Mouse (Mus musculus) heart, embryonic 13.5 days (tissue): ENCODE results near the gene Epb41l3. TPM values are rescaled to one million over a fixed set of nuclear protein-coding genes. Genes with fewer than 3 reads are reported as not detected.

ENCODE experiments used
- ATAC-seq: fragments of 200-750 bp; cut with Nextera tagmentation; 2 replicates; pipeline ENCODE4 v1.8.0; 2017; ENCODE audit warnings: moderate TSS enrichment; ENCODE audit not compliant: insufficient number of reproducible peaks, low FRiP score, low TSS enrichment; ENCODE audit errors: extremely low read depth
- H3K27ac ChIP-seq: fragments of 300-500 bp; sonication (generic); replicated peaks from 2 replicates; pipeline ENCODE4 v1.5.1; 2015; ENCODE audit warnings: moderate library complexity, mild to moderate bottlenecking, inconsistent platforms
- H3K27me3 ChIP-seq: fragments of 300-500 bp; sonication (generic); replicated peaks from 2 replicates; pipeline ENCODE4 v1.6.1; 2015; ENCODE audit warnings: mild to moderate bottlenecking, inconsistent platforms
- H3K36me3 ChIP-seq: fragments of 300-500 bp; sonication (generic); 2 replicates; pipeline ENCODE4 v1.6.1; 2015; ENCODE audit warnings: mild to moderate bottlenecking, inconsistent platforms
- H3K4me1 ChIP-seq: fragments of 300-500 bp; sonication (generic); 2 replicates; pipeline ENCODE4 v1.6.1; 2015; ENCODE audit warnings: inconsistent platforms
- H3K4me2 ChIP-seq: fragments of 300-500 bp; sonication (generic); 2 replicates; pipeline ENCODE4 v1.6.1; 2015; ENCODE audit warnings: inconsistent platforms, mild to moderate bottlenecking, moderate library complexity
- H3K4me3 ChIP-seq: fragments of 300-500 bp; sonication (generic); 2 replicates; pipeline ENCODE4 v1.5.1; 2015; ENCODE audit warnings: moderate library complexity, mild to moderate bottlenecking, inconsistent platforms
- H3K9ac ChIP-seq: fragments of 300-500 bp; sonication (generic); 2 replicates; pipeline ENCODE4 v1.6.1; 2015; ENCODE audit warnings: inconsistent platforms, mild to moderate bottlenecking, moderate library complexity
- H3K9me3 ChIP-seq: fragments of 300-500 bp; sonication (generic); 2 replicates; pipeline ENCODE4 v1.6.1; 2016; ENCODE audit warnings: inconsistent platforms
- WGBS: fragments of 180-500 bp; shearing (Covaris S2); methylation state at CpG from one replicate; pipeline ENCODE4 v1.1.7; 2015; ENCODE audit warnings: mixed read lengths; 5-methylcytosine and 5-hydroxymethylcytosine counted together
- polyA plus RNA-seq: library from polyadenylated mRNA; unstranded; fragments of >200 nt; fragmentation: Nextera tagmentation; extraction: Ambion mirVana; gene quantifications from 2 replicates; pipeline ENCODE4 v1.2.1, GENCODE M21; 2015

Epb41l3 gene
- polyA plus RNA-seq, 1 experiment from 2014 or later, result 98.4 TPM

DNA sequence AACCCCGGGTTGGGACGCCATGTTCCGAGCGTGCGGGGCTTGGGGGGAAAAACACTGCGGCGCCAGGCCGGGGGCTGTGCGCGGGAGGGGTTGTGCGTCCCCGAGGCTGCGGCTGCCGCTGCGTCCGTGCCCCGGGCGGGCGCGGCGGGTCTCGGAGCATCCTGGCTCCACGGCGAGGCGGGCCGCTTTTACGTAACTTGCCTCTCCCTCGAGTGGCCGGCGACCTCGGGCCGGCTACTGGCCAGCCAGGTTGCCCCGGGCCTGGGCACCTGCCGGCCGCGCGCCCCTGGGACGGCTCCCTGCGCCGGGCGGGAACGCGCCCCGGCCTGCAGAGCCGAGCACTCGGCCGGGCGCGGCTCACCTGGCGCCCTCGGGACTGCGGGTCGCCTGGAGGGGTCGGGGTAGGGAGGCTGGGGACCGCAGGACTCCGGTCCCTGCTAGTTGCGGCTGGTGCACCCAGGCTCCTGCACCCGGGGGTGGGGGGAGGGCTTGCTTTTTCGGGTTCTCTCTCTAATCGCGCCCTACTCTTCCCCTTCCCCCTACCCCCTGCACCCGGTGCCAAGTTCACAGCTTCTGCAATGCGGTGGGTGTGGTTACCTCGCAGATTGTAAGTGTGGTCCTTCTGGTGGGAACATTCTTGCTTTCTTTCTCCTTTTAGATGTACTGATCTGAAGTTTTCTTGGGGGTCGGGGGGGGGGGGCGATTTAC lies 81.8 kb downstream of the Epb41l3 start:
- peak; percentile 28; the same call in 1 of the 2 replicates for ATAC-seq
- Histone ChIP-seq H3K4me2 (peak overlapping the region; percentile 73), H3K27me3 (no peaks in the 10 kb centered on the region), H3K9me3 (no peaks in the 10 kb centered on the region), H3K4me1 (peaks cover 49% of the 10 kb centered on the region), H3K4me3 (peak overlapping the region; percentile 95), H3K27ac (peak overlapping the region; percentile 91), H3K36me3 (no peaks in the 10 kb centered on the region), H3K9ac (peak overlapping the region; percentile 98)
- under 1% methylated on average over 63 of the region's 66 CpGs for WGBS

DNA sequence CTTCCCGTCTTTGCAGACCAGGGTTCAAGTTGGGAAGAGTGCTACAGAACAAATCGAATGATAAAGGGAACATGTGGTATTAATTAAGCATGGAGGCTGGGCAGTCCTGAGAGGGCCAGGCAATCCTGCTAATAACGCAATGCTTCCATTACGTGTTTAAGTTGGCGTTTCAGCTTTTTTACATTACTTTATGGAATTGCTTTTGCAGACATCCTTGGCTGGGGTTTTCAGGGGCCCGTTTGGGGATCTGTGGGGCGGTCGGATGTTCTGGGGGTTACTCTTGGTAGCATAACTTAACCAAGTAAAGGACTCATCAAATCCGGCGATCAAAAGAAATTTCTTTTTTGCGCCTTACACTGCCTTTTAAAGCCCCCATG lies 82.3 kb downstream of the Epb41l3 start:
- peak overlapping the region; percentile 91 for H3K27ac ChIP-seq
- ATAC-seq, result no peak

DNA sequence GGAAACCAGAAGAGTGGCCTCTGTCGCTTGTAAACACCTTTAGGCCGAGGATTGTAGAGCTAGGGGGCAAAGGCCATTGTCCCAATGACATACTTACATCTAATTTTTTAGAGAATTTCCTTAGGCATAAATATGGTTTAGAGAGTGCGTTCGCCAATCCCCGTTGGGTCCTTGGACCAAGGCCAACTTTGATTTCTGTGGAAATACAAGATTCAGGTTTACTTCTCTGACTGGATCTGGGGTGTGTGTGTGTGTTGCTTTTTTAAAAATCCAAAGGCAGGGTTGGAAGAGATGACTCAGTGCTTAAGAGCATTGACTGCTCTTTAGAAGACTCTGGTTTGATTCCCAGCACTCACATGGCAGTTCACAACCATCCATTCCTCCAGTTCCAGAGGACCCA lies 83.2 kb downstream of the Epb41l3 start:
- Histone ChIP-seq H3K36me3 (no peaks in the 10 kb centered on the region; the same call in 1 of the 2 replicates), H3K4me2 (peak overlapping the region; percentile 73), H3K9ac (no peak overlapping the region; the same call in 1 of the 2 replicates), H3K4me3 (peak overlapping the region; percentile 95), H3K27me3 (no peaks in the 10 kb centered on the region), H3K4me1 (peaks cover 41% of the 10 kb centered on the region), H3K27ac (peak overlapping the region; percentile 91; the same call in 1 of the 2 replicates), H3K9me3 (no peaks in the 10 kb centered on the region)
- 76% methylated on average over 5 of the region's 5 CpGs for WGBS
- ATAC-seq, result no peak

More for the DNA sequence above, 82.3 kb downstream of the Epb41l3 start:
- 6% methylated on average over 11 of the region's 11 CpGs for WGBS
- Histone ChIP-seq H3K4me1 (peaks cover 46% of the 10 kb centered on the region), H3K4me2 (peak overlapping the region; percentile 73), H3K36me3 (no peaks in the 10 kb centered on the region), H3K9me3 (no peaks in the 10 kb centered on the region), H3K27me3 (no peaks in the 10 kb centered on the region), H3K4me3 (peak overlapping the region; percentile 95), H3K9ac (peak overlapping the region; percentile 98)

DNA sequence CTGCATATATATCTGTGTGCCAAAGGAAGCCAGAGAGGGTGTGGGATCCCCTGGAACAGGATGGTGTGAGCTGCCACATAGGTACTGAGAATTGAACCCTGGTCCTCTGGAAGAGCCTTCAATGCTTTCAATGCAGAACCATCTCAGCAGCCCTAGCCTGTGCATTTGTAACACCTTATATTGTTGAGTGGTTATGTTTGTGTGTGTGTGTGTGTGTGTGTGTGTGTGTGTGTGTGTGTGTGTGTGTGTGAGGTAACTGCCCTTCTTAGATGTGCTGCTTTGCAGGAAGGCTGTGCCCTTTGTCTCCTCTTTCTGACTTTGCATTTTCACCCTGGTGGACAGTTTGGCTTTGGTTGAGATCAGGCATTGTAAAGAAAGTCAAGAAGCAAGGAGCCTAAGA lies 87.2 kb downstream of the Epb41l3 start:
- no peak overlapping the region for H3K4me2 ChIP-seq
- no peak for ATAC-seq
- no peak overlapping the region for H3K27ac ChIP-seq
- no peak overlapping the region for H3K9ac ChIP-seq
- no peaks in the 10 kb centered on the region; the same call in 1 of the 2 replicates for H3K36me3 ChIP-seq
- H3K27me3 ChIP-seq, result no peaks in the 10 kb centered on the region
- H3K4me3 ChIP-seq, result no peak overlapping the region
- peaks cover 65% of the 10 kb centered on the region for H3K4me1 ChIP-seq
- H3K9me3 ChIP-seq, result no peaks in the 10 kb centered on the region

DNA sequence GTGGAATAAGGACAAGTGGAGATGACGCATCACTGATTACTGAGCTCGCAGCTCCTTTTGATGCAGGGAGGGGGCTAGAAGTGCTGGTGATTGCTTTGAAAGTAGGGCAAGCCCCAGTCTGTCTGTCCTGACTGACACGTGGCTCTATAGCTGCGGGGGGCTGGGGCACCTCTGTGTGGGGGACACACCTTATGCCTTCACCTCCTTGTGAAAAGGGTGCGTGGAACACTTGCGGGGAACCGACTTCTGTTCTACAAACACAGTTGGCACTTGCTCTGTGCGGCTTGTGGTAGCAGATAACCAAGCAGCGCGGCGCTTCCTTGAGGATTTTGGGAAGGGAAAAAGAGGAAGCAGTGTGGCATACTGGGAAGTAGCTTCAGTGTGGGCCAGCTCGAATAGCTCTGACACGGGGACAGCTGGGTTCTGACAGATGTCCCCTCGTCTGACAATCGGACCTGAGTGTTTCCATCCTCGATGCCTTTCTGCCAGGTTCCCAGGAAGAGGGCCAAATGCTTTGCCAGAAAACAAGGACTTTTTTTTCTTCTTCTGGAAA lies 101.5 kb downstream of the Epb41l3 start:
- H3K4me1 ChIP-seq, result peaks cover 56% of the 10 kb centered on the region
- H3K27ac ChIP-seq, result 0 out of 2 replicates have a peak overlapping the region, but pooled peaks have one; percentile 0
- peak overlapping the region; percentile 58 for H3K4me2 ChIP-seq
- H3K4me3 ChIP-seq, result peak overlapping the region; percentile 24
- WGBS, result 35% methylated on average over 16 of the region's 16 CpGs
- no peak for ATAC-seq
- no peaks in the 10 kb centered on the region for H3K27me3 ChIP-seq
- peak overlapping the region; percentile 61 for H3K9ac ChIP-seq
- H3K9me3 ChIP-seq, result no peaks in the 10 kb centered on the region
- H3K36me3 ChIP-seq, result no peaks in the 10 kb centered on the region

DNA sequence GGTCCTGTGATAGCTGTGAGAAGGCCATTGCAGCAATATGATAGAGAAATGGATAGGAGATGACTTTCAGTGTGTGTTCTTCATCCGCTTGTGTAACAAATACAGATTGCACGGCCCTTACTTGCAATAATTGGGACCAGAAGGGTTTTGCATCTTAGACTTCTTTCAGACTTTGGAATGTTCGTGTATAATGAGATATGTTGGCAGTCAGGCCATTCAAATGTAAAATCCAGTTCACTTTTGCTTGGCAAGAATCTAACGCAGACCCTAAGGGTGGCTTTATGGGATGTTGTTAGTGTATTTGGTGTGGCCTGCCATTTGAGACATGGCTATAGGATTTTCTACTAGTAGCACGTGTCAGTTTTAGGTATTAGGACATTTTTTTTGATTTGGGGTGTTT lies 102.5 kb downstream of the Epb41l3 start:
- WGBS, result 83% methylated on average over 5 of the region's 5 CpGs
- Histone ChIP-seq H3K27ac (no peak overlapping the region), H3K4me1 (peaks cover 59% of the 10 kb centered on the region), H3K36me3 (no peaks in the 10 kb centered on the region), H3K4me2 (no peak overlapping the region), H3K4me3 (no peak overlapping the region), H3K9ac (no peak overlapping the region), H3K9me3 (no peaks in the 10 kb centered on the region), H3K27me3 (no peaks in the 10 kb centered on the region)
- no peak for ATAC-seq

DNA sequence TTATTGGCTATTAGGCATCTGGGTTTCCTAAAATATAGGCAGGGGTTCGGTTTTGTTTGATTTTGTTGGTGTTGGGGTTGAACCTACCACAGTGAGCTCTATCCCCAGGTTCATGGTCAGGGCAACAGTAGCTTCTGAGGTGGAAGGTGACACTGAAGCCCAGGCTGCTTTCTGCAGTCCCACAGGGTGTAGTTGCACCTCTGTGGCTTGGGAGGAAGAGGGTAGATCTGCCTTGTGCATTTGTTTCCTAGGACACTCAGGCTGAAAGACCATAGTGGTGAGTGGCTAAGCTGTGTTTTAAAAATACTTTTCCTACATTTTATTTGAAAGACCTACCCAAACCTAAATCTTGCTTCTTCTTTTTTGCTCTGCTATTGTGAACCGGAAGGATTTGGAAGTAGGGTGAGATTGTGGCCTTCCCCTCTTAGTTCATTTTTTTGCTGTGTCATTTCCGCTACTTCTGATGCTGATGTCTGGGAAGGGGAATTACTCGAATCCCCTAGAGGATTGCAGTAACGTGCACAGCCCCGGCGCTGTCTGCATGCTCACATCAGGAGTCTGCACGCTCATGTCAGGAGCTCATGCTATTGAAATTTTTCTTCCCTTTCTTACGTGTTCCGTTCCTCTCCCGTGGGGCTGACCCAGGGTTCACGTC lies 105.5 kb downstream of the Epb41l3 start:
- H3K4me1 ChIP-seq, result peaks cover 63% of the 10 kb centered on the region
- H3K36me3 ChIP-seq, result no peaks in the 10 kb centered on the region
- ATAC-seq, result no peak; the same call in 1 of the 2 replicates
- peak overlapping the region; percentile 72 for H3K9ac ChIP-seq
- no peaks in the 10 kb centered on the region for H3K27me3 ChIP-seq
- WGBS, result 13% methylated on average over 12 of the region's 12 CpGs
- H3K4me2 ChIP-seq, result peak overlapping the region; percentile 67
- H3K9me3 ChIP-seq, result no peaks in the 10 kb centered on the region
- H3K27ac ChIP-seq, result peak overlapping the region; percentile 90
- H3K4me3 ChIP-seq, result peak overlapping the region; percentile 33

DNA sequence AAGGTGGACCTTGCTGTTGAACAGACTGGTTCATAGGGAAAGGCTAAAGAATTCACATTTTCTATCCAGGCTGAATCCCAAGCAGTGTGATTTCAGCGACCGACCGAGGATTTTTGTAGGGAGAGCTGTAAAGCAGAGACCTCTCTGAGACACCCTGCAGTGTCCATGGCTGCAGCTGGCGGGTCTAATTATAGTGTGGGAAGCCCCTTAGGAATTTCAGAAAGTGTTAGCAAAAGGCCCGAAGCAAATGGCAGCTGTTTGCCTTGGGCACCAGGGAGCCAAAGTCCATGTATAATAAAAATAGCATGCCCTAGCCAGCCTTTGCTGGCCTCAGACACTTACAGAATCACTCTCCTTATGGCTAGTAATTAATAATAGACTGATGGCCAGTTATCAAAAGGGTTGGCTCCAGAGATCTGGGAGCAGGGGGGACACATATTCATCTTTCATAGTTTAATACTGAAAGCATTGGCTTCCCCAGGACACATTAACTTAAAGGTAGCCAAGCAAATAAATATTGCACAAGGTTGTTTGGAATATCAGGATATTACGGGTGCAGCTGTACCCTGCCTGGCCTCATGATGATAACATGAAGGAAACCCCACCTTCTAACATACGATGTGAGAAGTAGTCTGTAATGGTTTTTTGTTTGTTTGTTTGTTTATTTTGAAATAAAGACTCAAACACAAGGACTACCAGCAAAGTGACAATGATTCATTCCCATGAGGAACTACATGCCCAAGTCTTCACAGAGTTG lies 106.3 kb downstream of the Epb41l3 start:
- WGBS, result 14% methylated on average over 7 of the region's 7 CpGs
- Histone ChIP-seq H3K4me2 (peak overlapping the region; percentile 67), H3K4me3 (peak overlapping the region; percentile 33), H3K9me3 (no peaks in the 10 kb centered on the region), H3K27ac (peak overlapping the region; percentile 90), H3K36me3 (no peaks in the 10 kb centered on the region), H3K9ac (peak overlapping the region; percentile 72), H3K4me1 (peaks cover 64% of the 10 kb centered on the region), H3K27me3 (no peaks in the 10 kb centered on the region)
- no peak; the same call in 1 of the 2 replicates for ATAC-seq

DNA sequence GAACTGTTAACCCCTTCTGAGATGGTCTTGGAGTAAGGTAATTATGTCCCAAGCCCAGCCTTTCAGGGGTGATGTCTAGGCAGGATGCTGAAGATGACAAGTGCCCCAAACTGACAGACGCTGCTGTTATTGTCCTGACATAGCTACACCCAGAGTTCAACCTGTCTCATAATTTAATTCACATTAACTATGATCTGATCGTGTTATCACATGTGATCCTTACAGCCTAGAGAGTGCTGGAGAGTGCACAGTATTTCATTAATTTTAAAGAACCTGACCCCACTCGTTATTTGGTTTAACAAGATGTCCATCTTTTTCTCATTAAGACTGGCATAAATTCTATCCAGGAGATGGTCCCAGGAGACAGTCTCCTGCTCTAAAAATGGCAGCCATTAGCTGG lies 112.3 kb downstream of the Epb41l3 start:
- no peak for ATAC-seq
- no peak overlapping the region for H3K9ac ChIP-seq
- no peaks in the 10 kb centered on the region for H3K9me3 ChIP-seq
- peaks cover 49% of the 10 kb centered on the region for H3K4me1 ChIP-seq
- H3K27ac ChIP-seq, result no peak overlapping the region
- 74% methylated on average over 3 of the region's 3 CpGs for WGBS
- H3K36me3 ChIP-seq, result no peaks in the 10 kb centered on the region
- H3K4me3 ChIP-seq, result no peak overlapping the region
- no peak overlapping the region for H3K4me2 ChIP-seq
- H3K27me3 ChIP-seq, result no peaks in the 10 kb centered on the region

DNA sequence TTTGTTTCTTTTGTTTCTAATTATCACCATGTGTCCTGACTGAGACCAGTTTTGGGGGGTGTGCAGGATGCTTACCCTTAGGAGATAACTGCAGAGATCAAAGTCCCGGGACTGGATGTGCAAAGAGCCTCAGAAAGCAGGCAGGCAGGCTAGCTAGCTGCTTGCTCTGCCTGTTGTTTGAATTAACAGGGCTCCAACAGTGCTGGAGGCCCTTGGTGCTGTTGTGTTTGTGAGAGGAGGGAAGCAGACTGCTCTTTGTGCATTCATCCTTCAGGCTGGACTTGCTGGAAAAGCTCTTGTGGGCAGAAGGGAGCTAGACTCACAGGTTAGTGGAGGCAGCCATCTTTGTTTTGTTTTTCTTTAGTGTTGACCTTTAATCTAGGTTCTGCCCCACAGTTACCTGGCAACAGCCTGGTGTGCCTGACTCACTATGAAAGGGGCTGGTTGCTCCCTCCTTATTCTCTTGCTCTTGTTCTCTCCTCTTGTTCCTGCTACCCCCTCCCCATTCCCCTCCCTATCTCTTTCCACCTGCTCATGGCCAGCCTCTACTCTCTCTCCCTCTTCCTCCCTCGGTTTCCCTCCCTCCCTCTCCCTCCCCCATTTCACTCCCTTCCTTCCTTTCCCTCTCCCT lies 117.5 kb downstream of the Epb41l3 start:
- H3K4me1 ChIP-seq, result peaks cover 73% of the 10 kb centered on the region
- H3K4me2 ChIP-seq, result no peak overlapping the region
- peak overlapping the region; percentile 50 for H3K27ac ChIP-seq

DNA sequence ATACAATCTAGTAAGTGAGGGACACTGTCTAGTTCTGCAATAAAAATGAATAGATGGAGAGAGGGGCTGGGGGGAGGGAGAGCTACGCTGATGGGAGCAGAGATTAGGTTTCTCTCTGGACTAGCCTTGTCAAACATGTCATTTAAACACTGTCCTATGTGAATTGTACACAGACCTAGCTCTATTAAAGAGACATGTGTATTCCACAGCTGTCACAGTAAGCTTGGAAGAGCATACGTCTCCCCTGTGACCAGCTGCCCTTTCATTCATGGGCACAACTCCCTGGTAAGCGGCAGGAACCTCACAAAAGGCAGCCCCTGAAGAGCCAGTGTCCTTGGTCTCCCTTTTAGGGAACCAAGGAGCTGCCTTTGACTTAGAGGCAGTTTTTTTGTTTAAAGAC lies 119.1 kb downstream of the Epb41l3 start:
- no peak for ATAC-seq
- Histone ChIP-seq H3K4me3 (no peak overlapping the region), H3K27me3 (no peaks in the 10 kb centered on the region), H3K4me2 (no peak overlapping the region), H3K36me3 (no peaks in the 10 kb centered on the region), H3K9ac (no peak overlapping the region), H3K4me1 (peaks cover 85% of the 10 kb centered on the region), H3K9me3 (no peaks in the 10 kb centered on the region), H3K27ac (0 out of 2 replicates have a peak overlapping the region, but pooled peaks have one; percentile 20)
- 70% methylated on average over 3 of the region's 3 CpGs for WGBS

More for the DNA sequence above, 117.5 kb downstream of the Epb41l3 start:
- ATAC-seq, result no peak
- Histone ChIP-seq H3K27me3 (no peaks in the 10 kb centered on the region), H3K4me3 (no peak overlapping the region), H3K9ac (no peak overlapping the region), H3K9me3 (no peaks in the 10 kb centered on the region), H3K36me3 (no peaks in the 10 kb centered on the region)
- WGBS, result 8% methylated on average over 2 of the region's 2 CpGs
